Mouse (Mus musculus) stomach, postnatal 0 days (tissue): Measurements from ENCODE around the gene Esr1.

Experiments used
- CTCF ChIP-seq: IDR thresholded peaks from 2 replicates; pipeline ENCODE4 v1.5.1; 2016; ENCODE audit warnings: antibody characterized with exemption, low read depth, mild to moderate bottlenecking, moderate library complexity
- EP300 ChIP-seq: optimal IDR thresholded peaks from 2 replicates; pipeline ENCODE3; 2016; ENCODE audit warnings: antibody characterized with exemption

DNA sequence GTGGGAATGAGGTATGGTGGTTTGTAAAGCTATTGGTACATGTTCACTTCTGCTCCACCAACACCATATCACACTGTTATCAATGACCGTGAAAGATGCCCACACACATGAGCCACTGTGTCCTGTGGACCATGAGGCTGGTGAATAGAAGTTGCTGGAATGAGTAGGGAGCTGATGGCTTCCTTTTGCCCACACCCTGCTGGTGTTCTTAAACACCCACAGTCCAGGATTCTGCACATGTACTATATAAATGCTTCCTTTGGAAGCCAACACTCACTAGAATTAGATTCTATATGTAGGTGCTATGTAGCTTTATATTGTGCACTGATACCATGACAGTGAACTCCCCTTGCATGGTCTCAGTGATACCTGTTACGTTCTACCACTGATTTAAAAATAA is 365.2 kb downstream of the Esr1 start:
- no peak for TF ChIP-seq CTCF
- no peak for TF ChIP-seq EP300
